ENCODE assay signal across 24 mouse cellular contexts in genomic region chr8:111808006-111808405, GRCm38 (mm10). TPM values are rescaled to one million over a fixed set of nuclear protein-coding genes. Genes with fewer than 3 reads are reported as not detected.
DNase-seq lines count a peak whose midpoint lies in the region; ATAC-seq and TF ChIP-seq lines count a peak whose summit lies in the region.
"Had no signal": no experiment of that assay in that cellular context is flagged by ENCODE, and none has a peak within 500 bp of the region (broad histone marks: within the 10 kb centered on the region; RNA-seq: fewer than 3 reads in every experiment).

No protein-coding gene starts in this region.

- no peak overlapping the region for H3K9ac ChIP-seq in forebrain, embryonic 14.5 days (ENCODE audit: low read length)
- no peak overlapping the region for H3K9ac ChIP-seq in forebrain, embryonic 11.5 days (ENCODE audit: low read length)
- no peak overlapping the region for H3K9ac ChIP-seq in forebrain, embryonic 16.5 days (replicated peaks; ENCODE audit: low read depth, low read length)
- H3K9ac ChIP-seq in forebrain, embryonic 12.5 days = no peak overlapping the region
- H3K9ac ChIP-seq: embryonic facial prominence, embryonic 12.5 days had no signal

- H3K4me2 ChIP-seq in forebrain, embryonic 14.5 days (ENCODE audit: low read length) = no peak overlapping the region
- no peak overlapping the region for H3K4me2 ChIP-seq in forebrain, embryonic 11.5 days (ENCODE audit: low read depth, low read length, severe bottlenecking)
- no peak overlapping the region for H3K4me2 ChIP-seq in forebrain, embryonic 16.5 days (ENCODE audit: low read length)
- H3K4me2 ChIP-seq in forebrain, embryonic 12.5 days = no peak overlapping the region
- H3K4me2 ChIP-seq: embryonic facial prominence, embryonic 12.5 days had no signal

- peak; percentile 40 for DNase-seq in forebrain, embryonic 14.5 days (ENCODE audit: low spot score)
- no peak for DNase-seq in forebrain, embryonic 11.5 days (ENCODE audit: low spot score)
- no peak for DNase-seq in layer of hippocampus, adult 2 months (ENCODE audit: low spot score in 2 of 2)
- no peak for DNase-seq in layer of hippocampus, postnatal 25 days (ENCODE audit: extremely low spot score in 1 of 2, low spot score in 1 of 2)
- DNase-seq in adipocyte (ENCODE audit: low spot score) = peak; percentile 8
- no peak for DNase-seq in yolk sac, embryonic 10.5 days (ENCODE audit: low spot score)
- DNase-seq: adrenal gland, adult 2 months; adrenal gland, postnatal 10 days; adrenal gland, postnatal 25 days; B cell, adult 2 months; cerebellum, adult 11-12 months; cerebellum, adult 2 months; cerebellum, adult 9-10 months; cerebellum, postnatal 10 days; cerebellum, postnatal 25 days had no signal

- no peak overlapping the region for H3K4me3 ChIP-seq in forebrain, embryonic 14.5 days (ENCODE audit: low read depth, low read length)
- H3K4me3 ChIP-seq in forebrain, embryonic 11.5 days (ENCODE audit: low read depth, low read length) = no peak overlapping the region
- H3K4me3 ChIP-seq in forebrain, embryonic 16.5 days (replicated peaks; ENCODE audit: low read length) = no peak overlapping the region
- no peak overlapping the region for H3K4me3 ChIP-seq in forebrain, embryonic 12.5 days (replicated peaks)
- no peak overlapping the region for H3K4me3 ChIP-seq in layer of hippocampus, adult 2 months
- H3K4me3 ChIP-seq: embryonic facial prominence, embryonic 10.5 days; embryonic facial prominence, embryonic 12.5 days had no signal

- no peaks in the 10 kb centered on the region for H3K4me1 ChIP-seq in forebrain, embryonic 14.5 days (ENCODE audit: control insufficient read depth, insufficient read depth, low read length)
- no peaks in the 10 kb centered on the region for H3K4me1 ChIP-seq in forebrain, embryonic 11.5 days (replicated peaks; ENCODE audit: control insufficient read depth, insufficient read depth, low read length)
- H3K4me1 ChIP-seq in forebrain, embryonic 16.5 days (replicated peaks; ENCODE audit: control insufficient read depth, insufficient read depth, low read length) = peaks cover 13% of the 10 kb centered on the region
- 0 out of 2 replicates have a peak, but pooled peaks cover 5% of the 10 kb centered on the region for H3K4me1 ChIP-seq in forebrain, embryonic 12.5 days
- H3K4me1 ChIP-seq: embryonic facial prominence, embryonic 10.5 days; embryonic facial prominence, embryonic 12.5 days had no signal

- no peaks in the 10 kb centered on the region for H3K36me3 ChIP-seq in forebrain, embryonic 14.5 days (ENCODE audit: control insufficient read depth, insufficient read depth, low read length)
- H3K36me3 ChIP-seq in forebrain, embryonic 11.5 days (ENCODE audit: control insufficient read depth, insufficient read depth, low read length) = no peaks in the 10 kb centered on the region
- H3K36me3 ChIP-seq in forebrain, embryonic 16.5 days (ENCODE audit: control insufficient read depth, insufficient read depth) = no peaks in the 10 kb centered on the region
- H3K36me3 ChIP-seq in forebrain, embryonic 12.5 days (replicated peaks) = peaks cover 3% of the 10 kb centered on the region; the same call in 1 of the 2 replicates

- no peaks in the 10 kb centered on the region for H3K27me3 ChIP-seq in forebrain, embryonic 14.5 days (replicated peaks; ENCODE audit: control insufficient read depth, insufficient read depth, low read length)
- H3K27me3 ChIP-seq in forebrain, embryonic 11.5 days (ENCODE audit: control insufficient read depth, insufficient read depth, low read length) = no peaks in the 10 kb centered on the region
- H3K27me3 ChIP-seq in forebrain, embryonic 16.5 days (replicated peaks; ENCODE audit: control insufficient read depth, insufficient read depth, low read length) = no peaks in the 10 kb centered on the region
- no peaks in the 10 kb centered on the region for H3K27me3 ChIP-seq in forebrain, embryonic 12.5 days
- H3K27me3 ChIP-seq: CH12.LX; embryonic facial prominence, embryonic 12.5 days; Patski had no signal

- TF ChIP-seq CTCF in layer of hippocampus, adult 2 months (conservative IDR thresholded peaks at IDR 0.05) = no peak

- H3K9me3 ChIP-seq in forebrain, embryonic 14.5 days (replicated peaks; ENCODE audit: control insufficient read depth, low read length) = no peaks in the 10 kb centered on the region
- no peaks in the 10 kb centered on the region for H3K9me3 ChIP-seq in forebrain, embryonic 11.5 days (ENCODE audit: control insufficient read depth, low read length)
- H3K9me3 ChIP-seq in forebrain, embryonic 16.5 days (ENCODE audit: control insufficient read depth, low read length) = no peaks in the 10 kb centered on the region
- H3K9me3 ChIP-seq in forebrain, embryonic 12.5 days = no peaks in the 10 kb centered on the region
- H3K9me3 ChIP-seq: embryonic facial prominence, embryonic 10.5 days; embryonic facial prominence, embryonic 12.5 days; G1E had no signal

- no peak for ATAC-seq in forebrain, embryonic 14.5 days
- ATAC-seq in forebrain, embryonic 11.5 days (replicated peaks; ENCODE audit: low FRiP score) = no peak
- ATAC-seq in forebrain, embryonic 16.5 days = peak; percentile 56; the same call in 1 of the 2 replicates
- no peak for ATAC-seq in forebrain, embryonic 12.5 days (ENCODE audit: low FRiP score)
- ATAC-seq: activated CD4-positive, CD25-positive, alpha-beta regulatory T cell, adult 4 months; CD4-positive, CD25-positive, alpha-beta regulatory T cell, adult 4 months; Patski had no signal

- no peak overlapping the region for H3K27ac ChIP-seq in forebrain, embryonic 14.5 days (ENCODE audit: low read depth, low read length)
- no peak overlapping the region for H3K27ac ChIP-seq in forebrain, embryonic 11.5 days (ENCODE audit: low read depth, low read length)
- no peak overlapping the region for H3K27ac ChIP-seq in forebrain, embryonic 16.5 days (ENCODE audit: low read length)
- no peak overlapping the region for H3K27ac ChIP-seq in forebrain, embryonic 12.5 days
- peak overlapping the region; percentile 72 for H3K27ac ChIP-seq in layer of hippocampus, adult 2 months
- H3K27ac ChIP-seq: embryonic facial prominence, embryonic 10.5 days; embryonic facial prominence, embryonic 12.5 days had no signal

- WGBS in forebrain, embryonic 14.5 days = 82% methylated on average over 3 of the region's 3 CpGs
- 96% methylated on average over 3 of the region's 3 CpGs for WGBS in forebrain, embryonic 11.5 days
- 66% methylated on average over 3 of the region's 3 CpGs for WGBS in forebrain, embryonic 16.5 days
- 94% methylated on average over 3 of the region's 3 CpGs for WGBS in forebrain, embryonic 12.5 days

RNA-seq across cellular contexts. Expression of gene Cfdp1, which starts 46.1 kb away (rescaled TPM):
- polyA plus RNA-seq in forebrain, embryonic 14.5 days (2014; fragmentation: Nextera tagmentation; extraction: Ambion mirVana) = 173 and 178 TPM in 2 replicates
- 196 and 206 TPM in 2 replicates for polyA plus RNA-seq in forebrain, embryonic 11.5 days (2014; fragmentation: Nextera tagmentation; extraction: Ambion mirVana)
- 175 and 190 TPM in 2 replicates for polyA plus RNA-seq in forebrain, embryonic 16.5 days (2015; fragmentation: Nextera tagmentation; extraction: Ambion mirVana)
- 199 and 207 TPM in 2 replicates for polyA plus RNA-seq in forebrain, embryonic 12.5 days (2016; fragmentation: Nextera tagmentation; extraction: Ambion mirVana)
- total RNA-seq in layer of hippocampus, adult 2 months (2021) = 10 to 100 TPM; 76.3 to 81.2 TPM
- 10 to 100 TPM; 77.6 to 81.2 TPM for total RNA-seq in layer of hippocampus, postnatal 25 days (2021)

Comparison
In these comparisons a context has a peak if more than half of its experiments do, and no peak if none do; other contexts are left out.
1. DNase-seq: peak in forebrain, embryonic 14.5 days (single experiment) and adipocyte (single experiment); none in forebrain, embryonic 11.5 days (single experiment), layer of hippocampus, adult 2 months (0 of 2), layer of hippocampus, postnatal 25 days (0 of 2) and yolk sac, embryonic 10.5 days (single experiment).